Mouse (Mus musculus) neural tube, embryonic 15.5 days (tissue): ENCODE measurements around the gene Slc30a7. TPM values are rescaled to one million over a fixed set of nuclear protein-coding genes. Genes with fewer than 3 reads are reported as not detected.

ENCODE experiments used
- ATAC-seq: fragments of 200-750 bp; cut with Nextera tagmentation; 2 replicates; pipeline ENCODE4 v1.8.0; 2017; ENCODE audit warnings: mild to moderate bottlenecking, moderate TSS enrichment, moderate library complexity; ENCODE audit not compliant: low FRiP score
- H3K27ac ChIP-seq: fragments of 300-500 bp; sonication (generic); replicated peaks from 2 replicates; pipeline ENCODE4 v1.5.1; 2015; ENCODE audit warnings: mild to moderate bottlenecking, inconsistent platforms
- H3K27me3 ChIP-seq: fragments of 300-500 bp; sonication (generic); replicated peaks from 2 replicates; pipeline ENCODE4 v1.6.1; 2015; ENCODE audit warnings: inconsistent platforms
- H3K36me3 ChIP-seq: fragments of 300-500 bp; sonication (generic); 2 replicates; pipeline ENCODE4 v1.6.1; 2015; ENCODE audit warnings: inconsistent platforms
- H3K4me1 ChIP-seq: fragments of 300-500 bp; sonication (generic); 2 replicates; pipeline ENCODE4 v1.6.1; 2015; ENCODE audit warnings: inconsistent platforms
- H3K4me2 ChIP-seq: fragments of 300-500 bp; sonication (generic); 2 replicates; pipeline ENCODE4 v1.6.1; 2015; ENCODE audit warnings: inconsistent platforms, mild to moderate bottlenecking, moderate library complexity
- H3K4me3 ChIP-seq: fragments of 300-500 bp; sonication (generic); replicated peaks from 2 replicates; pipeline ENCODE4 v1.5.1; 2015; ENCODE audit warnings: mild to moderate bottlenecking, inconsistent platforms
- H3K9ac ChIP-seq: fragments of 300-500 bp; sonication (generic); replicated peaks from 2 replicates; pipeline ENCODE4 v1.6.1; 2015; ENCODE audit warnings: mild to moderate bottlenecking, inconsistent platforms
- H3K9me3 ChIP-seq: fragments of 300-500 bp; sonication (generic); replicated peaks from 2 replicates; pipeline ENCODE4 v1.6.1; 2016; ENCODE audit warnings: inconsistent platforms
- WGBS: fragments of 180-500 bp; shearing (Covaris S2); methylation state at CpG from one replicate; pipeline ENCODE4 v1.1.7; 2015; ENCODE audit warnings: mixed read lengths; 5-methylcytosine and 5-hydroxymethylcytosine counted together
- microRNA-seq: library from miRNA; unstranded; fragments of <30 nt; microRNA quantifications from one replicate; pipeline ENCODE4, GENCODE M21; 2017
- polyA plus RNA-seq: library from polyadenylated mRNA; unstranded; fragments of >200 nt; fragmentation: Nextera tagmentation; extraction: Ambion mirVana; gene quantifications from 2 replicates; pipeline ENCODE4 v1.2.1, GENCODE M21; 2015

Slc30a7 gene
- polyA plus RNA-seq, 1 experiment from 2014 or later: 14.6 TPM

DNA sequence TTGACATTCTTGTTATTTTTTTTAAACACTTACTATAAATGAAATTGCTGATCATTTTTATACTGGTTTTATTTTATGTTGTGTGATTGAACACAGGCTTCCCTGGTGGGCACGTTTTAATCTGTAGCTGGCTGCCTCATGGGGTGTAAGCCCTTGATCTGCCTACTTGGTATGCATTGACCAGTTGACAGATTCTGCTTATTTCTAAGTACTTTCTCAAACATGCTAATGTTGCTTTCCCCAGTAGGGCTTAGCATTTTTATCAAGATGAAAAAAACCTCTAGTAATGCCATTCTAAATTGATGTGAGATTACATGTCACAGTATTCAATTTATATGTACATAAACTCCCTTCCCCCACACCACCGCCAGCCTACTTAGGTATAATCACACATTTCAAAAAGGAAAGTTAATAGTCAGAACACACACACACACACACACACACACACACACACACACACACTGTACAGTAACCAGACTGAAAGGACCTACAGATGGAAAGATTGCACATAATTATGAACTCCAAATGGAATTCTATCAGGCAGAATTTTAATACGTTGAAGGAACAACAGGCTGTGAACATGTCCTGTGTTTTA is 108.8 kb downstream of the Slc30a7 start:
- no peak overlapping the region for H3K4me2 ChIP-seq
- peaks cover 14% of the 10 kb centered on the region; the same call in 1 of the 2 replicates for H3K36me3 ChIP-seq
- no peaks in the 10 kb centered on the region for H3K27me3 ChIP-seq
- H3K27ac ChIP-seq: no peak overlapping the region
- 62% methylated on average over 3 of the region's 3 CpGs for WGBS
- no peak overlapping the region for H3K4me3 ChIP-seq
- ATAC-seq: no peak
- H3K9ac ChIP-seq: no peak overlapping the region
- H3K9me3 ChIP-seq: no peaks in the 10 kb centered on the region
- no peaks in the 10 kb centered on the region for H3K4me1 ChIP-seq

DNA sequence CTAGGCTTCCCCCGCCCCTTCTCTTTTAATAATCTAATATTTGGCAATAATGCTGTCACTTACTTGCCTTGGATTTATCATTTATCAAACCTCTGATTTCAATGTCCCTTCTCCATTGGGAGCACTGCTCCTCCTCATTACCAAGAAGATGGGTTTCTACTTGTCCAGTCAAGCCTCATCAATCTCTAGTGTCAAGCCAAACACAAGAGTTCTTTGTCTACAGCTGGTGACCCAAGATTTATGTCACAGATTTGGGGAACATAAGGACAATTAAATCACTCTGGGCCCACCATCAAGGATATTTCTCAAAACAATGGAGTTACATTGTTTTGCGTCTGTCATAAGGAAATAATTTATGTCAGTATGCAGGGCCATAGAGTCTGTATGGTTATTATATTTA is 114.0 kb downstream of the Slc30a7 start:
- no peak for ATAC-seq
- H3K36me3 ChIP-seq: peaks cover 4% of the 10 kb centered on the region; the same call in 1 of the 2 replicates
- WGBS: 38% methylated on average over 2 of the region's 2 CpGs
- peaks cover 3% of the 10 kb centered on the region for H3K4me1 ChIP-seq
- no peak overlapping the region for H3K4me2 ChIP-seq
- H3K27ac ChIP-seq: no peak overlapping the region
- H3K9me3 ChIP-seq: no peaks in the 10 kb centered on the region
- H3K9ac ChIP-seq: no peak overlapping the region
- no peaks in the 10 kb centered on the region for H3K27me3 ChIP-seq
- no peak overlapping the region for H3K4me3 ChIP-seq

DNA sequence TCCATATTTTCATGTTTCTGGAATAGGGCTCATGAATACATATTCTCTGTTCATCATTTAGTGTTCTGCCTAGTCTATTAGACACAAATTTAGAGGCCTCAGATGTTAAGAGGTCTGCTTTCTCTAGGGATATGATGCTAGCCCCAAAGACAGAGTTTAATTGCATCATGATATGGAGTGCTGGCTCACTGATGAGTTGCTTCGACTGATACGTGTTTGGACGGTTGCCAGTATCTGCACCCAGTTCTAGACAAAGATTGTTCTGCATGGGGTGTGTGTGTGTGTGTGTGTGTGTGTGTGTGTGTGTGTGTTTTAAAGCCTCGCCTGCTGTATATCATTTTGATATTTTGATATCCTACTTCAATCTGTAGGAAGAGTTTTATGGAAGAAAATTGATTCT is 114.9 kb downstream of the Slc30a7 start:
- H3K9ac ChIP-seq: no peak overlapping the region
- 46% methylated on average over 4 of the region's 4 CpGs for WGBS
- H3K4me3 ChIP-seq: no peak overlapping the region
- peaks cover 4% of the 10 kb centered on the region; the same call in 1 of the 2 replicates for H3K36me3 ChIP-seq
- no peak overlapping the region for H3K4me2 ChIP-seq
- H3K4me1 ChIP-seq: peaks cover 3% of the 10 kb centered on the region
- no peaks in the 10 kb centered on the region for H3K27me3 ChIP-seq
- ATAC-seq: no peak
- no peaks in the 10 kb centered on the region for H3K9me3 ChIP-seq
- H3K27ac ChIP-seq: no peak overlapping the region

Small RNA genes lying within 50 kb of the gene (microRNA-seq; reads per million reads assigned to microRNA genes)
- gene Mir669n: not detected

Other genes with a start within 250 kb of the Slc30a7 start
- gene Dph5, start 119.6 kb downstream of the Slc30a7 start, polyA plus RNA-seq: 28.7 and 29.7 TPM in 2 replicates
- gene Extl2, start 56 bp upstream of the Slc30a7 start, polyA plus RNA-seq: 39.8 and 41.6 TPM in 2 replicates
- gene Vcam1, start 122.3 kb upstream of the Slc30a7 start, polyA plus RNA-seq: 25.9 and 38.1 TPM in 2 replicates
- gene Gpr88, start 246.1 kb upstream of the Slc30a7 start, polyA plus RNA-seq: 5.3 and 6.4 TPM in 2 replicates